Mouse (Mus musculus): Measurements from ENCODE around the gene Phc3.

DNA sequence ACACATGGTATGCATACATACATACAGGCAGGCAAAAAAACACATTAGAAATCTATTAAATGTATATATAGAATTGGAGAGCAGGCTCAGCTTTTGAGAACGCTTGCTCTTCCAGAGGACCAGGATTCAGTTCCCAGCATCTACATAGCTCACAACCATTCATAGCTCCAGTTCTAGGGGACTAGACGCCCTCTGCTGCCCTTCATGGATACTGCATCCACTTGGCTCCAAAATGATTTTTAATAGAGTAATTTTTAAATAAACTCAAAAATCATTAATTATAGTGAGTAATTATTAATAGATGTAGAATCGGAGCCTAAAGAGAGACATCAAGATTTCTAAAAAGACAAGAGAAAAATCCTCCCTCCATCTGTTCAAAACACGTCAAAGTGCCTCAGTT lies 6.1 kb downstream of the Phc3 start:
- peak; percentile 73 for TF ChIP-seq CTCF (conservative IDR thresholded peaks at IDR 0.05; ENCODE audit: low read length)
- TF ChIP-seq NANOG (IDR thresholded peaks at IDR 0.05; ENCODE audit: borderline replicate concordance, low read length), result no peak
- no peak for TF ChIP-seq POU5F1 (IDR thresholded peaks at IDR 0.05; ENCODE audit: borderline replicate concordance, low read length)

Data from E14TG2a.4 (cell line).